ENCODE assay signal across 13 mouse cellular contexts in the genomic region with DNA sequence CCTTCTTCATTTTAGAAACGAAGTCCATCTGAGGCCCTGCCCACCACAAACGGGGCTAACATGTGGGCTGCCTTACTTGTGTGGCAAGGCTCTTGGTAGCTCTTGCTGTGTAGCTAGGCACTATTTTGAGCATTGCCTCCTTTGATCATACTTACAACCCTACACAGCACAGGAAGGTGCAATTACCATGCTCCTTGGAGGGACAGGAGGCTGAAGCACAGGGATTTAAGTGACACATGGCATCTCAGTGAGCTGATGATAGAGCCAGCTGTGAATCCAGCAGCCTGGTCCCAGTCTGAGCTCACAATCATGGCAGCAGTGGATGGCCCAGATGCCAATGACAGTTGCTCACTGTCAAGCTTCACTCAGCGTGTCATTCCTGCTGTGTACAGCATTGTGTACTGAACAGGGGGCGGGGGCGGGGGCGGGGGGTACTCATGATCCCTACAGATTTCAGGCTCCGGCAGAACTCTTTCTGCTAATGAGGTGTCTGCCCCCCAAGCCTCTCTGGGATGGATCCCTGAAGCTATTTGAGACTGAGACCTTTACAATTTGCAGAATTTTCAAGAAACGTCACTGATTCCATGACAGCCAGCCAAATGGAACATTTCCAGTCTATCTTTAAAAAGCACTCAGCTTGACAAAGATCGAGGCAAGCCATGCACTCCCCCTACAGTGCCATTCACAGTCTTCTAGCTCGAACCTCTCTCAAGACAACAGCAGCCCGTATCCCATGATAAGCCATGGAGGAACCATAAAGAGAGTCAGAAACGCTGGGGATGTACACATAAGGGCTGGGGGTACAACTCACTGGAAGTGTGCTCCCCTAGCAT.
DNase-seq lines count a peak whose midpoint lies in the region; ATAC-seq and TF ChIP-seq lines count a peak whose summit lies in the region.
"Had no signal": no experiment of that assay in that cellular context is flagged by ENCODE, and none has a peak within 500 bp of the region (broad histone marks: within the 10 kb centered on the region; RNA-seq: fewer than 3 reads in every experiment).

No protein-coding gene starts in this region.

- DNase-seq in hindbrain, embryonic 11.5 days (ENCODE audit: low spot score), result no peak
- peak; percentile 29 for DNase-seq in hindbrain, postnatal 0 days (ENCODE audit: low spot score)
- peak; percentile 50 for DNase-seq in midbrain, postnatal 0 days (ENCODE audit: low spot score)
- DNase-seq in thymus, postnatal 36 days, result no peak
- DNase-seq: cerebellum, adult 2 months; heart, adult 18-20 months; kidney, adult 8-10 months; right cerebral cortex, postnatal 14 days had no signal

- peaks cover 54% of the 10 kb centered on the region for H3K36me3 ChIP-seq in hindbrain, embryonic 13.5 days
- 0 out of 2 replicates have a peak, but pooled peaks cover 3% of the 10 kb centered on the region for H3K36me3 ChIP-seq in hindbrain, embryonic 11.5 days (ENCODE audit: control insufficient read depth, insufficient read depth, low read length)
- H3K36me3 ChIP-seq in hindbrain, postnatal 0 days (ENCODE audit: insufficient read depth, low read length), result peaks cover 12% of the 10 kb centered on the region; the same call in 1 of the 2 replicates
- H3K36me3 ChIP-seq in midbrain, postnatal 0 days (ENCODE audit: insufficient read depth, low read length), result peaks cover 24% of the 10 kb centered on the region
- H3K36me3 ChIP-seq: liver, embryonic 15.5 days had no signal

- peak; percentile 64 for ATAC-seq in hindbrain, embryonic 13.5 days (ENCODE audit: low FRiP score)
- ATAC-seq in hindbrain, embryonic 11.5 days (ENCODE audit: low FRiP score), result no peak
- ATAC-seq in hindbrain, postnatal 0 days, result peak; percentile 65; the same call in 1 of the 2 replicates
- peak; percentile 67; the same call in 1 of the 2 replicates for ATAC-seq in midbrain, postnatal 0 days (ENCODE audit: low FRiP score)
- ATAC-seq in erythroid progenitor cell, adult 5-6 weeks (replicated peaks; ENCODE audit: low FRiP score, poor library complexity, severe bottlenecking), result no peak

- peak overlapping the region; percentile 48 for H3K27ac ChIP-seq in hindbrain, embryonic 13.5 days
- no peak overlapping the region for H3K27ac ChIP-seq in hindbrain, embryonic 11.5 days (ENCODE audit: low read depth, low read length)
- H3K27ac ChIP-seq in cortical plate, adult 2 months (ENCODE audit: insufficient read depth, low read length), result peak overlapping the region; percentile 66
- H3K27ac ChIP-seq in hindbrain, postnatal 0 days, result no peak overlapping the region
- H3K27ac ChIP-seq in midbrain, postnatal 0 days (ENCODE audit: low read depth, low read length), result 0 out of 2 replicates have a peak overlapping the region, but pooled peaks have one; percentile 27
- H3K27ac ChIP-seq: liver, embryonic 15.5 days; midbrain, embryonic 12.5 days had no signal

- no peak overlapping the region for H3K9ac ChIP-seq in hindbrain, embryonic 13.5 days
- no peak overlapping the region for H3K9ac ChIP-seq in hindbrain, embryonic 11.5 days (ENCODE audit: low read depth, low read length)
- no peak overlapping the region for H3K9ac ChIP-seq in hindbrain, postnatal 0 days (replicated peaks; ENCODE audit: low read length)
- H3K9ac ChIP-seq in midbrain, postnatal 0 days (replicated peaks; ENCODE audit: low read length, poor library complexity, severe bottlenecking), result no peak overlapping the region
- H3K9ac ChIP-seq: liver, embryonic 15.5 days; midbrain, embryonic 12.5 days had no signal

- 64% methylated on average over 12 of the region's 12 CpGs for WGBS in hindbrain, embryonic 13.5 days
- 63% methylated on average over 12 of the region's 12 CpGs for WGBS in hindbrain, embryonic 11.5 days
- WGBS in hindbrain, postnatal 0 days, result 40% methylated on average over 12 of the region's 12 CpGs
- 40% methylated on average over 12 of the region's 12 CpGs for WGBS in midbrain, postnatal 0 days

- H3K4me3 ChIP-seq in hindbrain, embryonic 13.5 days, result no peak overlapping the region
- no peak overlapping the region for H3K4me3 ChIP-seq in hindbrain, embryonic 11.5 days (ENCODE audit: low read depth, low read length)
- H3K4me3 ChIP-seq in cortical plate, adult 2 months (ENCODE audit: insufficient read depth, low read length), result no peak overlapping the region
- no peak overlapping the region for H3K4me3 ChIP-seq in hindbrain, postnatal 0 days (ENCODE audit: low read length)
- no peak overlapping the region for H3K4me3 ChIP-seq in midbrain, postnatal 0 days (ENCODE audit: low read depth, low read length)
- H3K4me3 ChIP-seq: liver, embryonic 15.5 days; midbrain, embryonic 12.5 days had no signal

- no peak overlapping the region for H3K4me2 ChIP-seq in hindbrain, embryonic 13.5 days
- H3K4me2 ChIP-seq in hindbrain, embryonic 11.5 days (replicated peaks; ENCODE audit: low read depth, low read length), result no peak overlapping the region
- no peak overlapping the region for H3K4me2 ChIP-seq in hindbrain, postnatal 0 days (ENCODE audit: low read depth, low read length)
- no peak overlapping the region for H3K4me2 ChIP-seq in midbrain, postnatal 0 days (ENCODE audit: low read depth, low read length, poor library complexity, severe bottlenecking)
- H3K4me2 ChIP-seq: liver, embryonic 15.5 days; midbrain, embryonic 12.5 days had no signal

- no peaks in the 10 kb centered on the region for H3K9me3 ChIP-seq in hindbrain, embryonic 13.5 days
- H3K9me3 ChIP-seq in hindbrain, embryonic 11.5 days (ENCODE audit: control insufficient read depth, low read length), result no peaks in the 10 kb centered on the region
- no peaks in the 10 kb centered on the region for H3K9me3 ChIP-seq in hindbrain, postnatal 0 days (ENCODE audit: low read length)
- no peaks in the 10 kb centered on the region for H3K9me3 ChIP-seq in midbrain, postnatal 0 days (ENCODE audit: low read length)
- H3K9me3 ChIP-seq: liver, embryonic 15.5 days; midbrain, embryonic 12.5 days had no signal

- peaks cover 27% of the 10 kb centered on the region for H3K4me1 ChIP-seq in hindbrain, embryonic 13.5 days (replicated peaks)
- no peaks in the 10 kb centered on the region for H3K4me1 ChIP-seq in hindbrain, embryonic 11.5 days (replicated peaks; ENCODE audit: control insufficient read depth, insufficient read depth, low read length)
- peaks cover 20% of the 10 kb centered on the region; the same call in 1 of the 2 replicates for H3K4me1 ChIP-seq in cortical plate, adult 2 months (ENCODE audit: control insufficient read depth, insufficient read depth, low read length)
- H3K4me1 ChIP-seq in hindbrain, postnatal 0 days (ENCODE audit: insufficient read depth, low read length), result peaks cover 8% of the 10 kb centered on the region
- H3K4me1 ChIP-seq in midbrain, postnatal 0 days (ENCODE audit: insufficient read depth, low read length), result peaks cover 3% of the 10 kb centered on the region; the same call in 1 of the 2 replicates

- H3K27me3 ChIP-seq in hindbrain, embryonic 13.5 days, result no peaks in the 10 kb centered on the region
- H3K27me3 ChIP-seq in hindbrain, embryonic 11.5 days (ENCODE audit: control insufficient read depth, insufficient read depth, low read length), result no peaks in the 10 kb centered on the region
- no peaks in the 10 kb centered on the region for H3K27me3 ChIP-seq in hindbrain, postnatal 0 days (ENCODE audit: insufficient read depth, low read length)
- H3K27me3 ChIP-seq in midbrain, postnatal 0 days (ENCODE audit: insufficient read depth, low read length), result no peaks in the 10 kb centered on the region
- H3K27me3 ChIP-seq: liver, embryonic 15.5 days; midbrain, embryonic 12.5 days had no signal

- no peak for TF ChIP-seq CTCF in cortical plate, adult 2 months (IDR thresholded peaks at IDR 0.05; ENCODE audit: extremely low read depth, insufficient read depth, low read length)
- no peak for TF ChIP-seq CTCF in hindbrain, postnatal 0 days (IDR thresholded peaks at IDR 0.05; ENCODE audit: low read depth)
- no peak for TF ChIP-seq CTCF in midbrain, postnatal 0 days (IDR thresholded peaks at IDR 0.05)

- no peak for TF ChIP-seq POLR2A in cortical plate, adult 2 months (IDR thresholded peaks at IDR 0.05; ENCODE audit: extremely low read depth, insufficient read depth, low read length)

Comparison
In these comparisons a context has a peak if more than half of its experiments do, and no peak if none do; other contexts are left out.
1. ATAC-seq: peak in hindbrain, embryonic 13.5 days (single experiment), hindbrain, postnatal 0 days (single experiment) and midbrain, postnatal 0 days (single experiment); none in hindbrain, embryonic 11.5 days (single experiment) and erythroid progenitor cell, adult 5-6 weeks (single experiment).
2. H3K27ac ChIP-seq: peak in hindbrain, embryonic 13.5 days (single experiment), cortical plate, adult 2 months (single experiment) and midbrain, postnatal 0 days (single experiment); none in hindbrain, embryonic 11.5 days (single experiment) and hindbrain, postnatal 0 days (single experiment).
3. DNase-seq: peak in hindbrain, postnatal 0 days (single experiment) and midbrain, postnatal 0 days (single experiment); none in hindbrain, embryonic 11.5 days (single experiment) and thymus, postnatal 36 days (0 of 2).